Mouse (Mus musculus): ENCODE results near the gene Rfc5.

DNA sequence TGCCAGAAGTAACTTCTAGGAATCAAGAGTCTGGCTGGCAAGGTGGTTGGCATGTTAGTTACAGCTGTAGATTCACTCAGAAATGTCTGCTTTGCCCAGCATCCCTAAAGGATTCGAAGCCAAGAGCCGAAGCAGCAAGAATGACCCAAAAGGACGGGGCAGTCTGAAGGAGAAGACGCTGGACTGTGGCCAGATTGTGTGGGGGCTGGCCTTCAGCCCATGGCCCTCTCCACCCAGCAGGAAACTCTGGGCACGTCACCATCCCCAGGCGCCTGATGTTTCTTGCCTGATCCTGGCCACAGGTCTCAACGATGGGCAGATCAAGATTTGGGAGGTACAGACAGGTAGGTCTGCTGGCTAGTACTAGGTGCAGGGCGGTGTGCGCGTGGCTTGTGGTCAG is 18.3 kb downstream of the Rfc5 start:
- TF ChIP-seq MAX (IDR thresholded peaks at IDR 0.05; ENCODE audit: low read depth) (no peak), POLR2A (IDR thresholded peaks at IDR 0.05; ENCODE audit: insufficient read length, low read depth) (no peak), POLR2AphosphoS2 (IDR thresholded peaks at IDR 0.05; ENCODE audit: insufficient read length, low read depth) (no peak), SRF (IDR thresholded peaks at IDR 0.05; ENCODE audit: control insufficient read depth, insufficient read length, low read depth) (no peak), USF1 (IDR thresholded peaks at IDR 0.05; ENCODE audit: low read depth) (no peak), CEBPB (IDR thresholded peaks at IDR 0.05; ENCODE audit: insufficient read depth, poor library complexity, severe bottlenecking) (no peak), MYOD1 (IDR thresholded peaks at IDR 0.05; ENCODE audit: control insufficient read depth in 1 of 3, insufficient read length in 2 of 3, low read depth in 2 of 3) (no peak), TCF12 (IDR thresholded peaks at IDR 0.05; ENCODE audit: insufficient read depth, poor library complexity, severe bottlenecking) (no peak), E2F4 (IDR thresholded peaks at IDR 0.05; ENCODE audit: insufficient read depth) (no peak), TCF3 (IDR thresholded peaks at IDR 0.05; ENCODE audit: insufficient read length, low read depth) (no peak), REST (IDR thresholded peaks at IDR 0.05; ENCODE audit: insufficient read depth, insufficient read length) (no peak), MYOG (IDR thresholded peaks at IDR 0.05; ENCODE audit: control insufficient read depth in 1 of 3, insufficient read depth in 1 of 3, insufficient read length in 2 of 3, low read depth in 2 of 3) (no peak)
